Mouse (Mus musculus) myocyte (in vitro differentiated cells): ENCODE data around the gene Mink1. TPM values are rescaled to one million over a fixed set of nuclear protein-coding genes. Genes with fewer than 3 reads are reported as not detected.

Experiments used
- H3K27me3 ChIP-seq: one replicate; pipeline ENCODE4 v1.6.1; 2011; ENCODE audit not compliant: control insufficient read depth, insufficient read depth, insufficient read length
- H3K36me3 ChIP-seq: one replicate; pipeline ENCODE4 v1.6.1; 2011; ENCODE audit not compliant: control insufficient read depth, insufficient read depth
- H3K4me2 ChIP-seq: one replicate; pipeline ENCODE4 v1.6.1; 2011; ENCODE audit warnings: low read depth, control low read depth
- H3K4me3 ChIP-seq: one replicate; pipeline ENCODE4 v1.5.1; 2011; ENCODE audit warnings: mild to moderate bottlenecking, control low read depth, moderate library complexity
- H3K79me2 ChIP-seq: one replicate; pipeline ENCODE4 v1.6.1; 2011; ENCODE audit not compliant: control insufficient read depth, insufficient read depth
- H3ac ChIP-seq: one replicate; pipeline ENCODE4 v1.6.1; 2011; ENCODE audit not compliant: control insufficient read depth, insufficient read length
- CEBPB ChIP-seq: IDR thresholded peaks from 2 replicates; pipeline ENCODE4 v1.6.1; 2011; ENCODE audit warnings: mild to moderate bottlenecking, moderate library complexity; ENCODE audit not compliant: poor library complexity, insufficient read depth, severe bottlenecking
- E2F4 ChIP-seq: IDR thresholded peaks from one replicate; pipeline ENCODE4 v1.6.1; 2011; ENCODE audit warnings: mild to moderate bottlenecking, control low read depth, moderate library complexity; ENCODE audit not compliant: insufficient read depth
- MAX ChIP-seq: IDR thresholded peaks from one replicate; pipeline ENCODE4 v1.6.1; 2011; ENCODE audit warnings: low read depth, mild to moderate bottlenecking, control low read depth
- MYOD1 ChIP-seq, 3 experiments: IDR thresholded peaks; one replicate each; pipeline ENCODE4 v1.6.1; 2011; ENCODE audit warnings: control low read depth in 2 of 3, low read depth in 2 of 3, mild to moderate bottlenecking in 2 of 3, moderate library complexity in 1 of 3; ENCODE audit not compliant: insufficient read length in 2 of 3, control insufficient read depth in 1 of 3
- MYOG ChIP-seq, 3 experiments: IDR thresholded peaks; one replicate each; pipeline ENCODE4 v1.6.1; 2011; ENCODE audit warnings: control low read depth in 2 of 3, low read depth in 2 of 3, mild to moderate bottlenecking in 2 of 3; ENCODE audit not compliant: insufficient read length in 2 of 3, control insufficient read depth in 1 of 3, insufficient read depth in 1 of 3
- POLR2A ChIP-seq: IDR thresholded peaks from one replicate; pipeline ENCODE4 v1.6.1; 2011; ENCODE audit warnings: low read depth, mild to moderate bottlenecking, control low read depth, moderate library complexity; ENCODE audit not compliant: insufficient read length
- POLR2AphosphoS2 ChIP-seq: IDR thresholded peaks from one replicate; pipeline ENCODE4 v1.6.1; 2011; ENCODE audit warnings: low read depth, control low read depth; ENCODE audit not compliant: insufficient read length
- REST ChIP-seq: IDR thresholded peaks from one replicate; pipeline ENCODE4 v1.6.1; 2011; ENCODE audit warnings: mild to moderate bottlenecking, control low read depth, moderate library complexity; ENCODE audit not compliant: insufficient read depth, insufficient read length
- SRF ChIP-seq: IDR thresholded peaks from one replicate; pipeline ENCODE4 v1.6.1; 2011; ENCODE audit warnings: low read depth; ENCODE audit not compliant: control insufficient read depth, insufficient read length
- TCF12 ChIP-seq: IDR thresholded peaks from one replicate; pipeline ENCODE4 v1.6.1; 2011; ENCODE audit warnings: mild to moderate bottlenecking, control low read depth; ENCODE audit not compliant: poor library complexity, insufficient read depth, severe bottlenecking
- TCF3 ChIP-seq: IDR thresholded peaks from one replicate; pipeline ENCODE4 v1.6.1; 2011; ENCODE audit warnings: low read depth, control low read depth; ENCODE audit not compliant: insufficient read length
- USF1 ChIP-seq: IDR thresholded peaks from one replicate; pipeline ENCODE4 v1.6.1; 2011; ENCODE audit warnings: low read depth, mild to moderate bottlenecking, control low read depth, moderate library complexity
- polyA plus RNA-seq: library from polyadenylated mRNA; unstranded; fragments of >200 nt; fragmentation: generic; extraction: Trizol; gene quantifications from one replicate; pipeline ENCODE4 v1.2.1, GENCODE M21; 2012; ENCODE audit warnings: missing spikeins

Gene Mink1
- polyA plus RNA-seq, 1 experiment = 34.4 TPM

DNA sequence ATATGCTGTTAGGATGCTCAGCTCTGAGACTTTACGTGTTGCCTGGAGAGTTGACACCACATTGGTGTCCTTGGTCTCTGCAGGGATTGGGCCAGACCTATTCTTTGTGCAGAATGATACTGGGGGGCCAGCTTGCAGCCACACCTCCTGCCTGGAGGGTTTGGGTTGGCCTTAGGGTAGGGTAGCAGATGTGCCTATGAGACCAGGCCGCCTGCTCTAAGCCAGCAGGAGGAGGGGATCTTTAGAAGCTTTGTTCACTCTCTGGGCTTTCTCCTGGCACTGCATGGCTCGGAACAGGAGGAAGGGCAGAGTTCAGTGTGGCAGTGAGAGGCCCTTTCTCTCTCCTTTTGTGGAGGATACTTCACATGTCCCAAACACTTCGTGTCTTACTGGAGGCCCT lies 33.4 kb downstream of the Mink1 start:
- TF ChIP-seq MAX = no peak
- no peak for TF ChIP-seq MYOG (IDR thresholded peaks at IDR 0.05; ENCODE audit: control insufficient read depth in 1 of 3, insufficient read depth in 1 of 3, insufficient read length in 2 of 3, low read depth in 2 of 3)
- TF ChIP-seq MYOD1 (IDR thresholded peaks at IDR 0.05; ENCODE audit: control insufficient read depth in 1 of 3, insufficient read length in 2 of 3, low read depth in 2 of 3) = no peak
- TF ChIP-seq REST = no peak
- no peak for TF ChIP-seq CEBPB
- TF ChIP-seq SRF = no peak
- TF ChIP-seq E2F4 = no peak
- Histone ChIP-seq H3K36me3 (no peaks in the 10 kb centered on the region), H3K4me3 (no peak overlapping the region), H3K27me3 (no peaks in the 10 kb centered on the region), H3K4me2 (no peak overlapping the region), H3K79me2 (peaks cover 2% of the 10 kb centered on the region), H3ac (no peak overlapping the region)

DNA sequence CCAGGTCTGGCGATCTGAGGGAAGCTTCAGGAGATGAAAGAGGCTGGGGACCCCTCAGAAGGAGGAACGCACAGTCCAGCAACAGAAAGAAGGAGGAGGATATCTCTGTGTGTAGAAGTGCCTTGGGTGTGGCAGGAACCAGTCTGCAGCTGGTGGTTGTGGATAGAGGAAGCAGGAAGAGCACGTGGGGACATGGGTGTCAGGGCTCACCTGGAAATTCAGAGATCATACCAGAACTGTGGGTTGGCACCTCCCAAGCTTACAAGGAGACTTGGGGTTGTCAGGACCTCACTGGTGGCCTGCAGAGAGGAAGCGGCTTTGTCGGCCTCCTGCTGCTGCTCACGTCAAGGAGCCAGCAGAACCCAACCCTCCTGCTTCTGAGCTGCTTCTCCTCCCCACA lies 34.6 kb downstream of the Mink1 start:
- Histone ChIP-seq H3K36me3 (peaks cover 4% of the 10 kb centered on the region), H3K27me3 (no peaks in the 10 kb centered on the region), H3K4me2 (no peak overlapping the region), H3ac (no peak overlapping the region), H3K4me3 (no peak overlapping the region), H3K79me2 (no peaks in the 10 kb centered on the region)
- TF ChIP-seq TCF12 (no peak), TCF3 (no peak), MYOD1 (IDR thresholded peaks at IDR 0.05; ENCODE audit: control insufficient read depth in 1 of 3, insufficient read length in 2 of 3, low read depth in 2 of 3) (no peak), MYOG (IDR thresholded peaks at IDR 0.05; ENCODE audit: control insufficient read depth in 1 of 3, insufficient read depth in 1 of 3, insufficient read length in 2 of 3, low read depth in 2 of 3) (no peak), SRF (no peak), POLR2A (no peak), USF1 (no peak), REST (no peak), E2F4 (no peak), MAX (no peak), CEBPB (no peak), POLR2AphosphoS2 (no peak)

DNA sequence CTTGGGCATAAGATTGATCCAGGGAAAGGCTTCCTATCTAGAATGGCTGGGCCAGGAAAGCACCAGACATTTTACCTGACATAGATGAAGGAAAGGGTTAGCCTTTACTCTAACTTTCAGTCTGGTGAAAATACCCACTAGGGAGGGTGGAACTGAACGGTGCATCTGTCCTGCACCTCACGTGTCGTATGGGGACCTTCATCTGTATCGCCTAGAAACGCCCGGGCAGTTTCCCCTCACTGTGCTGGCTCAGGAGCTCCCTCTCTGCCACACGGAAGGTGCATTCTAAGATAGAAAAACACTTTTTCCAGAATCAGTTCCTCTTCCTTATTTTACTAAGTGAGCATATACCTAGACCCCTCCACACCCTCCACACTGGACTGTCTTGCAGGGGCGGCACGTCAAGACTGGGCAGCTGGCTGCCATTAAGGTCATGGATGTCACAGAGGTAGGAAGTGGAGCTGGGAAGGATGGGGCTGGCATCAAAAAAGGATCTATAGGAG lies 35.8 kb downstream of the Mink1 start:
- Histone ChIP-seq H3K36me3 (peaks cover 4% of the 10 kb centered on the region), H3K79me2 (no peaks in the 10 kb centered on the region), H3K27me3 (no peaks in the 10 kb centered on the region)

DNA sequence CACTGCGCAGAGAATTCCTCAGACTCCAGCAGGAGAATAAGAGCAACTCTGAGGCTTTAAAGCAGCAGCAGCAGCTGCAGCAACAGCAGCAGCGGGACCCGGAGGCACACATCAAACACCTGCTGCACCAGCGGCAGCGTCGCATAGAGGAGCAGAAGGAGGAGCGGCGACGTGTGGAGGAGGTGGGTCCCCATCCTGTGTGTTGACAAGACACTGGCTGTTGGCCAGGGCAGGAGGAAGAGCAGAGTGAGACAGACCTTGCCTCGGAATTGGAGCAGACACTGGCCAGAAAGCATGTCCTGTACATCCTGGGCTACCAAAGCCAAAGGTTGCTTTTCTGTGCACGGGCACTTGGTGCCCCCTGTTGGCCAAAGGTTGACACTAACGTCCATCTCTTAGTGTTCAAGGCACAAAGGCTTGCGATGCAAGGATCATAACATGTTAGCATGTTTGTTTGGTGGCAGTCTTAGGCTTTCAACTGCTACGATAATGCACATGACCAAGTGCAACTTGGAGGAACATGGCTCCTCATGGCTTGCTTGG lies 42.4 kb downstream of the Mink1 start:
- no peak for TF ChIP-seq TCF3
- H3K36me3 ChIP-seq = peaks cover 4% of the 10 kb centered on the region

More for the DNA sequence above, 35.8 kb downstream of the Mink1 start:
- TF ChIP-seq POLR2AphosphoS2 (no peak), SRF (no peak), MYOG (IDR thresholded peaks at IDR 0.05; ENCODE audit: control insufficient read depth in 1 of 3, insufficient read depth in 1 of 3, insufficient read length in 2 of 3, low read depth in 2 of 3) (no peak), TCF12 (no peak), CEBPB (no peak), POLR2A (no peak), MYOD1 (IDR thresholded peaks at IDR 0.05; ENCODE audit: control insufficient read depth in 1 of 3, insufficient read length in 2 of 3, low read depth in 2 of 3) (no peak)
- H3K4me3 ChIP-seq = no peak overlapping the region
- no peak overlapping the region for H3K4me2 ChIP-seq
- H3ac ChIP-seq = no peak overlapping the region

DNA sequence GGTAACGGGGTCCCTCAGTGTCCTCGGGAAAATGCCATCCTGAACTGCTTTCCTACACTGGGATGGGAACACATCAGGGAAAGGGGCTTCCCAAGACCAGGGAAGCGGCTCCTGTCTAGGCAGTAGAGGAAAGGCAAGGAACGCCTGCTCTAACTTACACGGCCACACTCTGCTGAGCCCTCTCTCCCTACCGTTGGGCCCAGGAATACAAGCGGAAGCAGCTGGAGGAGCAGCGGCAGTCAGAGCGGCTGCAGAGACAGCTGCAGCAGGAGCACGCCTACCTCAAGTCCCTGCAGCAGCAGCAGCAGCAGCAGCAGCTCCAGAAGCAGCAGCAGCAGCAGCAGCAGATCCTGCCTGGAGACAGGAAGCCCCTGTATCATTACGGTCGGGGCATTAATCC lies 44.0 kb downstream of the Mink1 start:
- no peaks in the 10 kb centered on the region for H3K79me2 ChIP-seq
- TF ChIP-seq POLR2A (no peak), MYOG (IDR thresholded peaks at IDR 0.05; ENCODE audit: control insufficient read depth in 1 of 3, insufficient read depth in 1 of 3, insufficient read length in 2 of 3, low read depth in 2 of 3) (peak in 1 of 3 experiments; percentile 39), TCF12 (no peak), MYOD1 (IDR thresholded peaks at IDR 0.05; ENCODE audit: control insufficient read depth in 1 of 3, insufficient read length in 2 of 3, low read depth in 2 of 3) (peak in 2 of 3 experiments; percentile 12 to 52)
- no peaks in the 10 kb centered on the region for H3K27me3 ChIP-seq
- H3K4me2 ChIP-seq = no peak overlapping the region
- no peak overlapping the region for H3K4me3 ChIP-seq
- peaks cover 2% of the 10 kb centered on the region for H3K36me3 ChIP-seq
- H3ac ChIP-seq = no peak overlapping the region

More for the DNA sequence above, 42.4 kb downstream of the Mink1 start:
- H3K4me3 ChIP-seq = no peak overlapping the region
- H3K79me2 ChIP-seq = no peaks in the 10 kb centered on the region
- no peak overlapping the region for H3ac ChIP-seq
- H3K4me2 ChIP-seq = no peak overlapping the region
- H3K27me3 ChIP-seq = no peaks in the 10 kb centered on the region
